Mouse (Mus musculus) gastrocnemius, postnatal 10 days (tissue): ENCODE data around the gene Flrt3. TPM values are rescaled to one million over a fixed set of nuclear protein-coding genes. Genes with fewer than 3 reads are reported as not detected.

Experiments used
- DNase-seq: peaks from one replicate; pipeline ENCODE4 v3.0.0; 2021; ENCODE audit warnings: mixed read lengths
- total RNA-seq, 2 experiments: library from RNA; stranded (reverse); gene quantifications; 2 replicates each; pipeline ENCODE4 v1.2.3; 2021

Flrt3 gene
- total RNA-seq, 2 experiments from 2014 or later: 2.1 to 2.3 TPM

DNA sequence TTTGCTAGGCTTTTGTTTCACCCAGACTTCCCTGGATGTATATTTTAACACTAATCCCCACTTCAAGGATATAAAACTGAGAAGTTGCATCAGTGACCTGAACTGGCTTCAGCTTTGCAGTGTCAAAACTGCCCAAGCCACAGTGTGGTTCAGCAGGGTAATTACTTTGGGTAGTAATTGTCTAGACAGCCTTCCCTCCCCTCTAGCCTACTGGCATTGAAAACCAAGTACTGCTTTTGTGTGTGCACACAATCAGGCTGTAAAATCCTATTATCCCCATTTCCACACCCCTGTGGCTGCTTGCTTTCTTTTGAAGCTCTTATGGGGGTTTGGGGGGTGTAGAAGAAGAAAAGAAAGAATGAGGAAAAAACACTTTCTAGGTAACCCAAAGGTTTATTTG lies 17.8 kb downstream of the Flrt3 start:
- no peak for DNase-seq

- DNase-seq: no peak
Observed at GRCm38 (mm10) chr2:140621730-140622337, 49.4 kb downstream of the Flrt3 start.

DNA sequence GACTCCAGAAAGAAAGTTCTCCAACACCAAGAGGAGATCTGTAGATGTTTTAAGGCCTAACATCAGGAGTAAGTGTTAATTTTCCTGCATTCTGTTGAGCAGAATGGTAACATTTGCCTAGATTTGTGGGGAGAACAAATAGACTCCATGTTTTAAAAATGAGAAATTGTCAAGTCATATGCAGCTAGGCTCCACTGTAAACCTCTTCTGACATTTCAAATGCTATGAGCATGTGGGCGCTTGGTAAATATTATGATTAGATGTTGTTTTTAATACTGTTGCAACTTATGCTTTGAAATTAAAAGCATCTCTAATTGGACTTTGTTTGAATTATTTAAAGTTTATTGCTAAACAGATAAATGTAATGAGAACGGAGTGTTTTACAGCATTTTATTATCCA lies 55.8 kb downstream of the Flrt3 start:
- no peak for DNase-seq
